Mouse (Mus musculus): ENCODE data around the gene Gm20888. TPM values are rescaled to one million over a fixed set of nuclear protein-coding genes. Genes with fewer than 3 reads are reported as not detected.
"Not testable (repeated sequence)": the region's sequence is repeated elsewhere in the genome, so short reads cannot be mapped to it uniquely, and the experiment has no call there.

Gene Gm20888
- total RNA-seq (2021): not detected
- long read RNA-seq, experiment 1: 0 reads
- long read RNA-seq, experiment 2: 0 reads

DNA sequence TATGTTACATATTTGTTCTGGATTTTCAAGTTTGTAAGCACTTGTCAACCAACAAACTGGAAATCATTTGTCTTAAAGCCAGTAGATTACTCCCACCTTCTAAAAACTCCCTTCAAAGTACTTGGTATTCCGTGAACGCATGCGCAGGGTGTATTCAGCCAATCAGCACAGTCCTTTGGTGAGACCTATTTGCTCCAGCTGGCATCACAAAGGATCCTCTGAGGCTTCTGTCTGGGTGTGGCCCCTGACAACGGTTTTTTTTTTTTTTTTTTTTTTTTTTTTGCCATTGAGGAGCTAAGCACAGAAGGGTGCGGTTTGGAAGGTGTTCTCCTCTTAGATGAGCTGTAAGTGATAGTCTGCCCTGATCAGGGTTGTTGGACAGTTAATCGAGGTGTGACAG, at the start of gene Gm20888:
Gene Gm20888, plus strand, starts transcription at position 301 of the 400 bp plus-strand sequence.
- DNase-seq (ENCODE audit: low spot score): not testable (repeated sequence)

Other genes with a start within 250 kb of the Gm20888 start
- gene Gm21118, start 168.2 kb upstream of the Gm20888 start, total RNA-seq (2021): not detected
- gene Gm29423, start 138.6 kb upstream of the Gm20888 start, total RNA-seq (2021): not detected
- gene Gm29644, start 138.5 kb upstream of the Gm20888 start, total RNA-seq (2021): not detected

All from gastrocnemius, adult 18-20 months (tissue).